Mouse (Mus musculus) forebrain, embryonic 13.5 days (tissue): ENCODE measurements at regions not wholly inside any gene's neighbourhood (a gene's known extent, or its start where the extent isn't known, plus 50 kb on each side); places are given as distances from the start of the nearest gene placed in this dataset.

Experiments
- ATAC-seq: fragments of 200-750 bp; cut with Nextera tagmentation; 2 replicates; pipeline ENCODE4 v1.8.0; 2017
- H3K27ac ChIP-seq: fragments of 300-500 bp; sonication (generic); 2 replicates; pipeline ENCODE4 v1.5.1; 2015; ENCODE audit warnings: inconsistent platforms, mild to moderate bottlenecking, moderate library complexity
- H3K27me3 ChIP-seq: fragments of 300-500 bp; sonication (generic); 2 replicates; pipeline ENCODE4 v1.6.1; 2015; ENCODE audit warnings: mild to moderate bottlenecking, inconsistent platforms
- H3K36me3 ChIP-seq: fragments of 300-500 bp; sonication (generic); 2 replicates; pipeline ENCODE4 v1.6.1; 2015; ENCODE audit warnings: mild to moderate bottlenecking, inconsistent platforms; ENCODE audit not compliant: poor library complexity, severe bottlenecking
- H3K4me1 ChIP-seq: fragments of 300-500 bp; sonication (generic); 2 replicates; pipeline ENCODE4 v1.6.1; 2015; ENCODE audit warnings: inconsistent platforms
- H3K4me2 ChIP-seq: fragments of 300-500 bp; sonication (generic); 2 replicates; pipeline ENCODE4 v1.6.1; 2015; ENCODE audit warnings: inconsistent platforms, mild to moderate bottlenecking, moderate library complexity
- H3K4me3 ChIP-seq: fragments of 300-500 bp; sonication (generic); 2 replicates; pipeline ENCODE4 v1.5.1; 2015; ENCODE audit warnings: mild to moderate bottlenecking, inconsistent platforms
- H3K9ac ChIP-seq: fragments of 300-500 bp; sonication (generic); 2 replicates; pipeline ENCODE4 v1.6.1; 2015; ENCODE audit warnings: mild to moderate bottlenecking, inconsistent platforms
- H3K9me3 ChIP-seq: fragments of 300-500 bp; sonication (generic); replicated peaks from 2 replicates; pipeline ENCODE4 v1.6.1; 2016; ENCODE audit warnings: inconsistent platforms
- WGBS: fragments of 180-500 bp; shearing (Covaris S2); methylation state at CpG from one replicate; pipeline ENCODE4 v1.1.7; 2015; 5-methylcytosine and 5-hydroxymethylcytosine counted together

DNA sequence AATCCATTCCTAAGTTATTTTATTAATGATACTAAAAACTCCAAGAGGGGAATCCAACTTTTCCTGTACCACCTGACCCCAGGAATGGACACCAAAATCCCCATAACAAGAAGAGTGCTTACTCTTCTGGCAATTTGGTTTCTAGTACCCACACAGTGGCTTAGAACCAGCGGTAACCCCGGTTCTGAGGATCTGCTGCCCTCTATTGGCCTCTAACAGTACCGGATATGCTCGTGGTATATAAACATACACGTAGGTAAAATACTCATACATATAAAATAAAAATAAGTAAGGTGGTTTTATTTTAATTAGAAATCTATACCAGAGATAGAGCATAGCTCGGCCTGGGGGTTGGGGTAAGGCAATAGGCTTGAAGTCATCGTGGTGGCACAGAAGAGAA, 58.0 kb upstream of the Hs6st1 start:
- Histone ChIP-seq H3K36me3 (no peaks in the 10 kb centered on the region), H3K9me3 (no peaks in the 10 kb centered on the region), H3K9ac (no peak overlapping the region), H3K4me3 (no peak overlapping the region), H3K27ac (no peak overlapping the region), H3K4me1 (no peaks in the 10 kb centered on the region), H3K4me2 (no peak overlapping the region), H3K27me3 (0 out of 2 replicates have a peak, but pooled peaks cover 4% of the 10 kb centered on the region)
- 88% methylated on average over 7 of the region's 7 CpGs for WGBS
- ATAC-seq = no peak

DNA sequence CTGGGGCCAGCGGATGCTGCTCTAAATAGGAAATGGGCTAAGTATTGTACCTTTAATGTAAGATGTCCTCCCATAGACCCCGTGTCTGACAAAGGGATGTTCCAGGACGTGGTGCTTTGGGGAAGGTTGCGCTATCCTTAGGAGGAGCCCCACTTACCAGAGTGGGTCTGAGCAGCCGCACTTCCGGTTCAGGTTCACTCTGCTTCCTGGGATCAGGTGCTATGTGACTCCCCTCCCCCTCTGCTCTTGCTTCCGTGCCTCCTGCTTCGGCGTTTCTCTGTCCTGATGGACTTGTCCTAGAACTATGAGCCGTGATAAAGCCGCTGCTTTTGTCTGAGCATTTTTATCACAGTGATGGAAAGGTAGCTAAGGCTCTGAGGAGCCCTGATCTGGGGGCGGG, 57.4 kb upstream of the Hs6st1 start:
- H3K36me3 ChIP-seq = no peaks in the 10 kb centered on the region
- WGBS = 86% methylated on average over 12 of the region's 12 CpGs
- H3K9ac ChIP-seq = no peak overlapping the region
- no peak overlapping the region for H3K4me3 ChIP-seq
- H3K27me3 ChIP-seq = 0 out of 2 replicates have a peak, but pooled peaks cover 4% of the 10 kb centered on the region
- no peak for ATAC-seq
- H3K27ac ChIP-seq = no peak overlapping the region
- H3K4me1 ChIP-seq = no peaks in the 10 kb centered on the region
- no peaks in the 10 kb centered on the region for H3K9me3 ChIP-seq
- no peak overlapping the region for H3K4me2 ChIP-seq

DNA sequence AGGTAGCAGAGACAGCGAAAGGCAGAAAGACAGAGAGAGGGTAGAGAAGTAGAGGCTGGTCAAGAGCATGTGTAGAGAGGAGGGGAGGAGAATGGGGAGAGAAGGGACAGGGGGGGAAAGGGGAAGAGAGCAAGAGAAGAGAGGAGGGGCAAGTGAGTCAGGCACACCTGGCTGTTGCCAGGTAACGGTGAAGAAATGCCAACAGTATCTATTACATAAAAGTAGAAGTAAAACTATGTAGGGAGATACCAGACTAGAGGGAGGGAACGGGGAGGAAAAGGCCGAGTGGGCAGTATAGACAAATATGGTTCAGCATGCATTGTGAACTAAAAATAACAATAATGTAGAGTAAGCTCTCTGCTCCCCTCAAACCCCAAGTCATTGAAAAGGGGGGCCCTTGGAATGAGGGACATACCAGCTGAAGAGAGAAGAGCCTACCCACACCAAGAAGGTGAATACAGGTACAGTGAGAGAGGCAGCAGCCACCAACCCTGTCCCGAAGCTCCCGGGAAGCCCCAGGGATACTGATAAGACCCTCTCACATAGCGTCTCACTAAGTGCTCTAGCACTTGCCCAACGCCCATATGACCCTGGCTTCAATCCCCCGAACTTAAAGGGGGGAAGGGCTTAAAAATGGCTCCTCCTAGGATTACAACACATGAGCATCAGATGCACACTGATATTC, 56.0 kb upstream of the Hs6st1 start:
- H3K36me3 ChIP-seq = no peaks in the 10 kb centered on the region
- no peaks in the 10 kb centered on the region for H3K9me3 ChIP-seq
- H3K4me2 ChIP-seq = no peak overlapping the region
- no peak for ATAC-seq
- H3K9ac ChIP-seq = no peak overlapping the region
- 91% methylated on average over 9 of the region's 9 CpGs for WGBS
- 0 out of 2 replicates have a peak, but pooled peaks cover 4% of the 10 kb centered on the region for H3K27me3 ChIP-seq
- H3K4me1 ChIP-seq = peaks cover 7% of the 10 kb centered on the region
- no peak overlapping the region for H3K27ac ChIP-seq
- no peak overlapping the region for H3K4me3 ChIP-seq

DNA sequence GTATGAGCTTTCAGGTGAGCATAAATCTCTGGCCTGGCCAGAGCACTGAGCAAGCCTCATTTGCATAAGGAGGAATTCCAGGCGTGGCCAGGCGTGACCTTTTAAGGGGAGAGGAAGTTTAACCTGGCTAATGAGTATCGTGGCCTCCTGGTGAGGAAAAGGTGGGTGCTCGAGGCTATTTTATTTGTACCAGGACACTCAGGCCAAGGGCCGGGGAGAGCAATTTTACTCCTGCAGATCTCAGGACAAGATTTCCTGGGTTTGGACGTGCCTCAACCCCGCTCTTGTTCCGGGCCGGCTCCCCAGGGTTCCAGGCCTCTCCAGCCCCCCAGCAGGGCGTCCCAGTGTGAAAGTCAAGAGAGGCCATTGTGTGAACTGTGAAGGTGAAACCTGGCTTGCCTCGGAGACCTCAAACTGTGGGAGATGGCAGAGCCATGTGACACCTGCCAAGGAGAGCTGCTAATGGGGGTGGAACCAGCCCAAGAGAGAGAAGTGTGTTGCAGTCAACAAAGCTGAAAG, 54.3 kb upstream of the Hs6st1 start:
- Histone ChIP-seq H3K9ac (no peak overlapping the region), H3K4me3 (no peak overlapping the region), H3K4me1 (peaks cover 11% of the 10 kb centered on the region), H3K27ac (no peak overlapping the region), H3K27me3 (0 out of 2 replicates have a peak, but pooled peaks cover 4% of the 10 kb centered on the region), H3K4me2 (no peak overlapping the region), H3K9me3 (no peaks in the 10 kb centered on the region), H3K36me3 (no peaks in the 10 kb centered on the region)
- 20% methylated on average over 11 of the region's 11 CpGs for WGBS
- no peak for ATAC-seq

DNA sequence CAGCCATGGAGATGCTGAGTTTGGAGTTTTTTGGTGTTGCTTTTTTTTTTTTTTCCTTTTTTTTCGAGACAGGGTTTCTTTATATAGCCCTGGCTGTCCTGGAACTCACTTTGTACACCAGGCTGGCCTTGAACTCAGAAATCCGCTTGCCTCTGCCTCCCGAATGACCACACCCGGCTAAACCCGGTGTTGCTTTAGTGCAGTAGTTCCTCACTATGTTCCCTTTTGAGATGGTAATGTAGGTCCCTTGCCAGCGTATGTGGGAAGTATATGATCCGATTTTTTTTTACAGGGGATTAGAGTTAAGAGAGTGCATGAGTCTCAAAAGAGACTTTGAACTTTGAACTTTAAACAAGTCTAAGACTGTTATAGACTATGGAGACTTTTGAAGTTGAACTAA, 53.8 kb upstream of the Hs6st1 start:
- Histone ChIP-seq H3K4me2 (no peak overlapping the region), H3K27me3 (0 out of 2 replicates have a peak, but pooled peaks cover 4% of the 10 kb centered on the region), H3K4me3 (no peak overlapping the region), H3K4me1 (peaks cover 11% of the 10 kb centered on the region), H3K9me3 (no peaks in the 10 kb centered on the region), H3K36me3 (no peaks in the 10 kb centered on the region), H3K9ac (no peak overlapping the region), H3K27ac (no peak overlapping the region)
- no peak for ATAC-seq
- 64% methylated on average over 7 of the region's 7 CpGs for WGBS

DNA sequence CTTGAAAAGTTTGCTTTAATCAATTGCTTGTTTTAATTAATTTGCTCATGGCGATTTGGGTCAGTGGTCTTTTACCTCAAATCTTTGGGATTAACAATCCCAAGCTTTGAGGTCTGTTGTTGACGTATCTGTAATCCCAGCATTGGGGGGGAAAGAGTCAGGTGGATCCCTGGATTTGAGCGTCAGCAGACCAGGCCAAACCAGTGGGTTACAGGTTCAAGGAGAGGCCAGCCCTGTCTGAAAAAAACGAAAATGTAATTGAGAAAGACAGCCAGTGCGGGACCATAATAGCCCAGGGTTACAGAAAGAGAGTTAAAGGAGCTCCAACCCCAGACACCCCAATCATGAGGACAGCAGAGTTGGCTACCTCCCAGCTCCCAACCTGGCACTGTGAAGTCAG, 53.0 kb upstream of the Hs6st1 start:
- H3K27ac ChIP-seq = no peak overlapping the region
- ATAC-seq = no peak
- H3K27me3 ChIP-seq = 0 out of 2 replicates have a peak, but pooled peaks cover 4% of the 10 kb centered on the region
- H3K36me3 ChIP-seq = no peaks in the 10 kb centered on the region
- H3K4me3 ChIP-seq = no peak overlapping the region
- no peaks in the 10 kb centered on the region for H3K9me3 ChIP-seq
- WGBS = 91% methylated on average over 5 of the region's 5 CpGs
- H3K4me1 ChIP-seq = peaks cover 11% of the 10 kb centered on the region
- no peak overlapping the region for H3K9ac ChIP-seq
- H3K4me2 ChIP-seq = no peak overlapping the region

DNA sequence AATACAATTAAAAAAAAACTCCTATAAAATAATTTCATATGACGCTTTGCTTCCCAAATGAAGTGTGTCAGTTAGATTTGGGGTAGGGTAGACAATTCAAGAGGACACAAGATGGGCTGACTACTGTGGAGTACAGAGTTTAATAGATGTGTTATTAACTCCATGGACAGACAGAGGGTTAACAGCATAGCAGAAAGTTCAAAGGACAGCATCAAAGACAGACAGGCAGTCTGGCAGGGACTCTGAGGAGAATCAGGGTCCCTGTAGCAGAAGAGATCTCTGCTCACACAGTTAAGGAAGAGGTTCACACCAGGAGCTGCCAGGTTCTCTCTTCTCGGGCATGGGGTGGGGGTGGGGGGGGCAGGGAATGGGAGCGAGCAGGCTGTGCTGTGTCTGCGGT, 51.6 kb upstream of the Hs6st1 start:
- Histone ChIP-seq H3K36me3 (no peaks in the 10 kb centered on the region), H3K9ac (no peak overlapping the region), H3K4me1 (peaks cover 11% of the 10 kb centered on the region), H3K27me3 (0 out of 2 replicates have a peak, but pooled peaks cover 4% of the 10 kb centered on the region), H3K4me3 (no peak overlapping the region), H3K27ac (no peak overlapping the region), H3K9me3 (no peaks in the 10 kb centered on the region), H3K4me2 (no peak overlapping the region)
- 40% methylated on average over 4 of the region's 4 CpGs for WGBS
- ATAC-seq = no peak

DNA sequence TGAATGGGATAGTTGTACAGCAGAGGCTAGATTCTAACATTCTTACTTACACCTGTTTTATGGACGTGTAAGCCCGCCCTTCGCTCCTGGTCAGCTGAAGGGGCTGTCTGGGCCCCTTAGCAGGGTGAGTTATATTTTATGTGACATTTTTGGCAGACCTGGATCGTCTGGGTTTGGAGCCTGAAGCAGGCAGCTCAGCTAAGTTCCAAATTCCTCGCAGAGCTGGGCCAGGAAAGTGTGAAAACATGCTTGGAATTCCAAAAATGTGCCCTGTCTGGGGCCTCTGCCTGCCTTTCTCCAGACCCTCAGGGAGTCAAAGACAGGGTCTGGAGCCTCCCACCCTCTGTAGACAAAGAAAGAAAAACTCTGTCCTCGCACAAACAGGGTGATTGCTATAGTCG, 51.1 kb upstream of the Hs6st1 start:
- Histone ChIP-seq H3K27ac (no peak overlapping the region), H3K4me3 (no peak overlapping the region), H3K27me3 (0 out of 2 replicates have a peak, but pooled peaks cover 3% of the 10 kb centered on the region), H3K36me3 (no peaks in the 10 kb centered on the region), H3K9me3 (0 out of 2 replicates have a peak, but pooled peaks cover 2% of the 10 kb centered on the region), H3K9ac (no peak overlapping the region), H3K4me1 (peaks cover 11% of the 10 kb centered on the region), H3K4me2 (no peak overlapping the region)
- WGBS = 13% methylated on average over 7 of the region's 7 CpGs
- ATAC-seq = no peak

DNA sequence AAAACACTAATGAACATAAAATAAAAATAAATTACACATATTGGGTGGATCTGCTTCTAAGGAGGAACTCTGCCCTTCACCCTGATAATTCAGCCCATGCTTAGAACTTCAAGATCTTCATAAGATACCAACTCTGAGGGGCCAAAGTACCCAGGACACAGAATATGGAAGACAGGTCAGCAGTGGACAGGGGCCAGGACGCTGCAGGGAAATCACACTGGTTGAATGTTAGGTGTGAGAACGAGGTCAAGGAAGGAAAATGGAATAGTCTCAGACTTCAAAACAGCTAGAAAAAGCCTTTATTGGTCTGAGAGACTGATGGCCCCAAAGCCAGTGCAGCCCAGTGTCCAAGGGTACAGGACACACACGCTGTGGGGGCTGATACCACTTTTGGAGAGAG, 50.5 kb upstream of the Hs6st1 start:
- Histone ChIP-seq H3K9ac (no peak overlapping the region), H3K9me3 (peaks cover 4% of the 10 kb centered on the region; the same call in 1 of the 2 replicates), H3K4me1 (peaks cover 11% of the 10 kb centered on the region), H3K4me2 (no peak overlapping the region), H3K4me3 (no peak overlapping the region), H3K27ac (no peak overlapping the region), H3K27me3 (no peaks in the 10 kb centered on the region), H3K36me3 (no peaks in the 10 kb centered on the region)
- WGBS = 53% methylated on average over 3 of the region's 3 CpGs
- no peak for ATAC-seq
